Mouse (Mus musculus): ENCODE results near the gene Tbx2.

The Tbx2 gene

DNA sequence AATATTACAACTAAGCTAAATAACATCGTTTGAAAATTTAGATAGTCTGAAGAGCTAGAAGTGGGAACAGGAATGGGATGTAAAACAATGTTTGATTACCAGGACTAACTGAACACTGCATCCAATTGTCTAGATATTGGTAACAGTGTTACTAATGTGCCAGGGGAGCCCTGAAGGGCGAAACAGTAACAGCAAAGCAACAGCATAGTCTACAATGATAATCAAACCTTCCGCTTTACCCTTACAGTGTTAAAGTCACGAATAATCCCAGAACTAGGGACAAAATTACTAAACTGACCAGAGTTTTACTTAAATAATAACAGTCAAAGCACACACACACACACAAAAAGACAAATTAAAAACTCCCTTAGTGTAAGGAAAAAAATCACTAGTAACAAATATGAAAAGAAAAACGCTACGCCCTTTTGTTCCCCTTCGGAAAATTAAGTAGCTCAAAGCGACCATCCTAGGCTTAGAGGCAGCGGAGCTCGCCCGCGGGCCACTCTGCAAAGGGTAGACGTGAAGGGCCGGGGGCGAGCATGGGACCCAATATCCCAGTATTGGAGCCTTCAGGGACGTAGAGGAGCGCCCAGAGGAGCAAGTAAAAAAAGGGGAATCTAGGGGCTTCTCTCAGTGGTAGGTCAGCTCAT, 55.6 kb downstream of the Tbx2 start:
- DNase-seq (ENCODE audit: low spot score in 2 of 2): no peak

GRCm38 (mm10) chr11:85888451-85888961, 56.2 kb downstream of the Tbx2 start:
- DNase-seq (ENCODE audit: low spot score in 2 of 2): no peak

DNA sequence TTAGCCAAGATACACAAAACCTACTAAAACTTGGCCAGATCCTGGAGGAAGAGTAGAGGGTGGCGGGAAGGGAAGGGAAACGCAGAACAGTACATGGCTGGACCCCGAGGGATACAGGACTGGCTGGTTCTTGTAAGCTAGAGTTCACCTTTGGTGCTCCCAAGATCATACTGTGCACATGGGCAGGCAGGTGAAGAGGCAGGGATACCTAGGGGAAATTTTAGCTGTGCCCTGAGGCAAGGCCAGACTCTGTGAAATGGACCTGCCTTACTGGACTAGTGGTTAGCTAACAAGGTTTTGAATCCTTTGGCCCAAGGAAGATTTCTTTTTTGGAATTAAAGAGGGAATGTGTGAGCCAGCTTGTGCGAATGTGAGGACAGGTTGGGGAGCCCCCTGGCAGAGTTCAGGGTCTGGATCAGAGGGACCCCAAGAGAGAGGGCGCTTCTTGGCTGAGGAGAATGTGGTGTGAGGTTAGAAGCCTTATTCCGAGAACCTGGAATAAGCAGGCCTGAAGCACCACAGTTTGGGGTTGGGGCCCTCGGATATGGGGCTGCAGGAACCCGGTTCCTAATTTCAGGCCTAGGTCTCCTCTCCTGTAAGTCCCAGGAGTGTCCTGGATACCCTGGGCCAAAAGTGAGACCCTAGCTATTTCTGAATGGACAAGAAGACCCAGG, 56.8 kb downstream of the Tbx2 start:
- no peak for DNase-seq (ENCODE audit: low spot score in 2 of 2)

GRCm38 (mm10) chr11:85889730-85890562, 57.6 kb downstream of the Tbx2 start:
- no peak for DNase-seq (ENCODE audit: low spot score in 2 of 2)

DNA sequence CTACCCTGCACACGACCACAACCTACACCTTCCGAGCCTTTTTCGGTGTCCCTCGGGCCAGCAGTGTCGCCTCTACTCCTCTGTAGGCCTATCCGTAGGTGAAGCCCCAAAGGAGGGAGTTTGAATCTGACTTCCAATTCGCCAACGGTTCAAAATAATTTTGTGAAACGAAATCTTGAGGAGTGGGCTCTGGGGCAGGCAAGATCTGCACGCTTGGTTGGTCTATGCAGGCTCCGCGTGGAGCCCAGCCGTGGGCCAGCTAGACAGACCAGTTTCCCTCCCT, 58.2 kb downstream of the Tbx2 start:
- DNase-seq (ENCODE audit: low spot score in 2 of 2): no peak

DNA sequence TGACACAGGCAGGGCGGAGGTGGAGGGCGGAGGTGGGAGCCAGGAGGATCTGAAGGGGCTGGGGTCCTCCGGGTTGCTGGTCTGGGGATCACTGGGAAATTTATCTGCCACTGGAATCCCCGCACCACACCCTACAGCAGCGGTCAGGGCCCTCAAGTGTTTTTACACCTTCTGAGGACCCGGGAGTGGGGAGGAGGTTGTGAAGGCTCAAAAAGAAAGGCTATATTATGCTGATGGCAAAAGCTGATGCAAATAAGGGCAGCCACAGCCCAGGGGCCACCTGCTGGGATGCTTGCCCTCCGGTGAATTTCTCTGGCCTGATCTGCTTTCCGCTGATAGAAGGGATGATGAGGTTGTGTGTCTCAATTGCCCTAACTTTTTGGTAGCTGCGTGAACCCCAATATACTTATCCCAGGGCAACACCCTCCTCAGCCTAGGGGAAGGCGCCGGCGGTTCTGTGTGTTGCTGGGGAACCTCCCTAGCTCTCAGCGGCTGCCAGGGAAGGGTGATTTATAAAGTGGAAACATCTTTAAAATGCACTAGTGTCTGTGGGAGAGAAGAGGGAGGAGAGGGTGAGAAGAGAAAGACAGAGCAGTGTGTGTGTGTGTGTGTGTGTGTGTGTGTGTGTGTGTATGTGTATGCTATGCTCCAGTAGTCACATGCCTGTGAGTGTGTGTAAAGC, 58.8 kb downstream of the Tbx2 start:
- no peak for DNase-seq (ENCODE audit: low spot score in 2 of 2)
